Mouse (Mus musculus): ENCODE results near the gene Vmn1r21.
"Not testable (repeated sequence)": the region's sequence is repeated elsewhere in the genome, so short reads cannot be mapped to it uniquely, and the experiment has no call there.

Gene Vmn1r21

GRCm38 (mm10) chr6:57850286-57850685, at the start of gene Vmn1r21:
Gene Vmn1r21 (minus strand): TSS chr6:57850343.
- no peak for DNase-seq (ENCODE audit: low spot score)

GRCm38 (mm10) chr6:57859043-57860042, 9.2 kb upstream of the Vmn1r21 start:
- DNase-seq (ENCODE audit: low spot score) = no peak

- DNase-seq (ENCODE audit: low spot score) = not testable (repeated sequence)
Measured at GRCm38 (mm10) chr6:57851177-57851576, 1.0 kb upstream of the Vmn1r21 start.

GRCm38 (mm10) chr6:57839693-57840408, 10.3 kb downstream of the Vmn1r21 start:
- no peak for DNase-seq (ENCODE audit: low spot score)

GRCm38 (mm10) chr6:57825259-57825715, 24.9 kb downstream of the Vmn1r21 start:
- DNase-seq (ENCODE audit: low spot score) = no peak

GRCm38 (mm10) chr6:57824422-57825258, 25.5 kb downstream of the Vmn1r21 start, which contains the start of gene Vopp1:
Gene Vopp1 (minus strand): TSS chr6:57825159.
- peak; percentile 77 for DNase-seq (ENCODE audit: low spot score)

GRCm38 (mm10) chr6:57823461-57823860, 26.7 kb downstream of the Vmn1r21 start:
- no peak for DNase-seq (ENCODE audit: low spot score)

- no peak for DNase-seq (ENCODE audit: low spot score)
Measured at GRCm38 (mm10) chr6:57822648-57823410, 27.3 kb downstream of the Vmn1r21 start.

- no peak for DNase-seq (ENCODE audit: low spot score)
Measured at GRCm38 (mm10) chr6:57814436-57814940, 35.7 kb downstream of the Vmn1r21 start.

- no peak for DNase-seq (ENCODE audit: low spot score)
Measured at GRCm38 (mm10) chr6:57811748-57812730, 38.1 kb downstream of the Vmn1r21 start.

- DNase-seq (ENCODE audit: low spot score) = no peak
Measured at GRCm38 (mm10) chr6:57805218-57806069, 44.7 kb downstream of the Vmn1r21 start.

GRCm38 (mm10) chr6:57803130-57803529, 47.0 kb downstream of the Vmn1r21 start:
- DNase-seq (ENCODE audit: low spot score) = no peak

- DNase-seq (ENCODE audit: low spot score) = no peak
Measured at GRCm38 (mm10) chr6:57798986-57799385, 51.2 kb downstream of the Vmn1r21 start.

- no peak for DNase-seq (ENCODE audit: low spot score)
Measured at GRCm38 (mm10) chr6:57796853-57797423, 53.2 kb downstream of the Vmn1r21 start.

- DNase-seq (ENCODE audit: low spot score) = no peak
Measured at GRCm38 (mm10) chr6:57795835-57796234, 54.3 kb downstream of the Vmn1r21 start.
